Mouse (Mus musculus): ENCODE data around the gene Kcnmb4.

The Kcnmb4 gene

GRCm38 (mm10) chr10:116452771-116453170 is 20.9 kb downstream of the Kcnmb4 start:
- no peak for DNase-seq (ENCODE audit: low read depth, low spot score)

- DNase-seq (ENCODE audit: low read depth, low spot score): no peak
Observed at GRCm38 (mm10) chr10:116450621-116451020, 23.1 kb downstream of the Kcnmb4 start.

GRCm38 (mm10) chr10:116448166-116448565 is 25.5 kb downstream of the Kcnmb4 start:
- no peak for DNase-seq (ENCODE audit: low read depth, low spot score)

DNA sequence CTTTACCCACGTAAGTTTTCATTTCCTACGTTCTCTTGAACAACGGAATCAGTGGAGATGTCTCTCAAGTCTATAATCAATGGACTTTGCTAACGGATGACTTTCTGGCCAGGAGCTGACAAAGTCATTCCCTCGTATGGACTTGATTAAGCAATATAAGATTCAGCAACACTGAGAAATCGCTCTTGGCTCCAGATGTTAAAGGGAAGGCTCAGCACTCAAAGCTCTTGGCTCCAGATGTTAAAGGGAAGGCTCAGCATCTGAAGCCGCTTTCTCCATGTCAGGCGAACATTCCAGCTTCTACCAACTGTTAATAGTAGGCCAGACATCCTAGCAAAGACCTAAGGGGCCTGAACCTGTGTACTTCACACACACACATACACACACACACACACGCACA is 26.5 kb downstream of the Kcnmb4 start:
- DNase-seq (ENCODE audit: low read depth, low spot score): no peak

DNA sequence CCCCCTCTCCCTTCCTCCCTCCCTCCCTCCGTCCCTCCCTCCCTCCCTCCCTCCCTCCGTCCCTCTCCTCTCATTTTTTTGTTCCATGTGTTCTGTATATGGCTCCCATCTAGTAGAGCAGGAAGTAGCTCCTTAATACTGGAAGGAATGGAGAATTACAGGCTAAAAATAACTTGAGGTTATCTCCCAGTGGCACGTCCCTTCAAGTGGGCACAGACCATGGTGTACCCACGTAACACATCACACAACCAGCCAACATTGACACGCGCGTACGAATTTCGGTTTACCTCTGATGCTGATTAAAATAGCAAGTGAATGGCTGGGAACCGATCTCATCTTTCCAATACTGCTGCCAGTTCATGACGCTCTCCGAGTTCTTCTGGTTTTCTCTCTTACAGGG is 27.6 kb downstream of the Kcnmb4 start:
- no peak for DNase-seq (ENCODE audit: low read depth, low spot score)

GRCm38 (mm10) chr10:116444826-116445225 is 28.9 kb downstream of the Kcnmb4 start:
- no peak for DNase-seq (ENCODE audit: low read depth, low spot score)

DNA sequence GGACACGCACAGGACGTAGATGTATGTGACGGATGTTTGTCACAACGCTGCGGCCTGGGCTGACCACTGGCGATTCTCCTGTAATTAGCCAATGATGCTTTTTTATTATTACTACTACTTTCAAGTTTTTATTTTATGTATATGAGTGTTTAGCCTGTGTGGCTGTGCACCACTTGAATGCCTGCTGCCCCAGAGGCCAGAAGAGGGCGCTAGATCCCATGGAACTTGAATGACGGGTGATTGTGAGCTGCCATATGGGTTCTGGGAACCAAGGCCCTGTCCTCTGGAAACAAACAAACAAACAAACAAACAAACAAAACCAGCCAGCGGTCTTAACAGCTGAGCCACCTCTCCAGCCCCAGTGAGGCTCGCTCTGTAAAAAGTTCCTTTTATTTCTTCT is 29.3 kb downstream of the Kcnmb4 start:
- DNase-seq (ENCODE audit: low read depth, low spot score): no peak

DNA sequence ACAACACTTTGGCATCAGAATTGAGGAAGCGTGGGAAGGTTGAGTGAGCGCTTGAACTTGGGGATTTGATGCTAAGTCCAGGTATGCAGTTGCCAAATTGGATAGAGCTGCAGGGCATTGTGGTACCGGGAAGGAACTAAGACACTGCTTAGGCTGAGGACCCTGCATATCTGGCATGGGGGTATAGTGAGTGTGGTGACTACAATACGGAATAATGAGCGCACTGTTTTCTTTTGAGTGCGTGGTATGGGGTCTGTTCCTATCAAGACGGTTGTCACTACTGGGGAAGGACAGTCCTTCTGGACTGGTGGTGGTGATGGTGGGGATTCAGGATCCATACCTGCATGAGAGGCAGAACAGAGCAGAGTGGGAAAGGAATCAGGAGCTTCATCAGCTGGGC is 32.7 kb downstream of the Kcnmb4 start:
- DNase-seq (ENCODE audit: low read depth, low spot score): no peak

DNA sequence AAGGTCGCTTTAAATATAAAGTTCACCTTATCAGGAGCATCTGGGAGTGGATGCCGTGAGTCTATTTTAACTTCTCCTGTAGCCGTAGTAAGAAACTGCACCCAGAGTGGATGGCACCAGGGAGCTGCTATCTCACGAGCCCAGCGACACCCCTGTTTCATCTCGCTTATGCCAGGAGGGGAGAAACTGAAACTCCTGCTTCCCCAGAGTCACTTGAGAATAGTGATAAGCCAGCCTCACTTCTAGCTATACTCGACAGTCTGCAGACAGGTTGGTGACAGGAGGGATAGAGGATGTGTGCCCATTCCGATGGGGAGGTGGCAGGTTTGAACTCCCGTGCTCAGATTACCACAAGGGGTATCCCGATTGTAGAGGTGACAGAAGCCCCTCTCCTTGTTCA is 33.6 kb downstream of the Kcnmb4 start:
- DNase-seq (ENCODE audit: low read depth, low spot score): no peak

- peak; percentile 57 for DNase-seq (ENCODE audit: low read depth, low spot score)
Observed at GRCm38 (mm10) chr10:116435455-116435854, 38.2 kb downstream of the Kcnmb4 start.

DNA sequence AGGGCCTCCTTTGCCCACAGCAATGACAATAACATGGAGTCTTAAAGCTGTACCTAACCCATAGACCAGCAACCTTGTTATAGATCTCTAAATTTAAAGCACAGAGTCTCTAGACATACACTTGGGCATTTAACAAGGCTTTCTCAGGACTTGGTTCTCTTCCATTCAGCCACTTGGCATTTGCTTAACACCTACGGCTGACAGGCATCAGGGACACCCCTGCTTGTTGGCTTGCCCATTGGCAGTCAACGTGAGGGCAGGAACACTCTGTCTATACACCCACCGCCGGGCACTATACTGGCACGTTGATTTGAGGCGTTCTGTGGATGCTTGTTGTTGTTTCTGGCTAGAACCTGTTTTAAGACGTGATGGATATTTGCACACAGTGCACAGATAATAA is 41.3 kb downstream of the Kcnmb4 start:
- DNase-seq (ENCODE audit: low read depth, low spot score): no peak

DNA sequence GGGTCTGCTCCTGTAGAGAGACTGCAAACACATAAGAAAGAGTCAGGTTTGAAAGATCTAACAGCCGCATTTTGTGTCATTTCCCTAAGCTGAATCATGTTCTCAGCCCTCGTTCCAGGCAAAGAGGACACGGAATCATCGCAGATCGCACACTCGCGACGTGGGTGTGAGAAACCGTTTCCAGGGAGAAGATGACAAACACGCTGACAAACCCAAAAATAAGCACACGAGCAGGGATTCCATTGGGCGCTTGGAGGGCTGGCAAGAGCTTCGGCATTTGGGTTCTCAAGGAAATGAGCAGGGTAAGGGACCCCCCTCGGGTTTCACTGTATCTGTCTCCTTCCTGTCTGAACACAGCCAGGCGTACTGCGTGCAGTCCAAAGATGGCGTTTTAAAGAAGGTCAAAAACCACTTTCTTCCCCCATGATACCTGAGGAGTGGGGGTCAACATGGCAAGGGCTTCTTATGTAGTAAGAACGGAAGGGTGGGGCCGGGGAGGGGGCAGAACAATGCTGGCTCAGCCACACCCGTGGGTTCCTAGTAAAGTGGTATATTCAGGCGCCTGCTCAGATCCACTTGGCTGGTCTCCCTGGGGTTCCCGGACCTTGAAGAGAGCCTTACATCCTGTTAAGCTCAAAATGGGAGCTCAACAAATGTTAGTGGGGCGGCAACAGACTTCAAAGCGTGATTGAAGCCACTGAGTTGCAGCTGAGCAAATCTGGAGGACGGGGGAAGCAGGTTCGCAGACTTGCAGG is 45.5 kb downstream of the Kcnmb4 start:
- peak; percentile 90 for DNase-seq (ENCODE audit: low read depth, low spot score)

- no peak for DNase-seq (ENCODE audit: low read depth, low spot score)
Observed at GRCm38 (mm10) chr10:116426176-116426575, 47.5 kb downstream of the Kcnmb4 start.

- no peak for DNase-seq (ENCODE audit: low read depth, low spot score)
Observed at GRCm38 (mm10) chr10:116424921-116425320, 48.8 kb downstream of the Kcnmb4 start.

- DNase-seq (ENCODE audit: low read depth, low spot score): no peak
Observed at GRCm38 (mm10) chr10:116422551-116422950, 51.1 kb downstream of the Kcnmb4 start.

GRCm38 (mm10) chr10:116420976-116421375 is 52.7 kb downstream of the Kcnmb4 start:
- no peak for DNase-seq (ENCODE audit: low read depth, low spot score)

GRCm38 (mm10) chr10:116418121-116418726 is 55.5 kb downstream of the Kcnmb4 start:
- no peak for DNase-seq (ENCODE audit: low read depth, low spot score)

- no peak for DNase-seq (ENCODE audit: low read depth, low spot score)
Observed at GRCm38 (mm10) chr10:116416726-116417125, 57.0 kb downstream of the Kcnmb4 start.

- DNase-seq (ENCODE audit: low read depth, low spot score): no peak
Observed at GRCm38 (mm10) chr10:116416142-116416541, 57.5 kb downstream of the Kcnmb4 start.

DNA sequence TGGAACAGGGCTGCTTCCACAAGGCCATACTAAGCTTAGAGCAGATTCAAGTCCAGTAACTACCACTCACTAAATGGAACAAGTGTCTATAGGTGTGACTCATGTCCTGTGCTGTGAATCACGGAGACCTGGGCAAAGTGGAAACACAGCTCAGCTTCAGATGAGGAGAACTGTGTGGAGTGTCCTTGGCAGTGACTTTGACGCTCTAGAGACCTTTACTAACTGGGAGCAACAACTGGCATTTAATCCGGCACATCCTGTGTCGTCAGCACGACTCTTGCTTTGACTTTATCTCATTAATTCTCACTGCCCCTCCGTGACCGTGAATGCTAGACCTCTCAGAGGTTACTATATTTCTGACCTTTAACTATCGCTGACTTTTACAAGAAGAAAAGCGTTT is 62.9 kb downstream of the Kcnmb4 start:
- no peak for DNase-seq (ENCODE audit: low read depth, low spot score)

DNA sequence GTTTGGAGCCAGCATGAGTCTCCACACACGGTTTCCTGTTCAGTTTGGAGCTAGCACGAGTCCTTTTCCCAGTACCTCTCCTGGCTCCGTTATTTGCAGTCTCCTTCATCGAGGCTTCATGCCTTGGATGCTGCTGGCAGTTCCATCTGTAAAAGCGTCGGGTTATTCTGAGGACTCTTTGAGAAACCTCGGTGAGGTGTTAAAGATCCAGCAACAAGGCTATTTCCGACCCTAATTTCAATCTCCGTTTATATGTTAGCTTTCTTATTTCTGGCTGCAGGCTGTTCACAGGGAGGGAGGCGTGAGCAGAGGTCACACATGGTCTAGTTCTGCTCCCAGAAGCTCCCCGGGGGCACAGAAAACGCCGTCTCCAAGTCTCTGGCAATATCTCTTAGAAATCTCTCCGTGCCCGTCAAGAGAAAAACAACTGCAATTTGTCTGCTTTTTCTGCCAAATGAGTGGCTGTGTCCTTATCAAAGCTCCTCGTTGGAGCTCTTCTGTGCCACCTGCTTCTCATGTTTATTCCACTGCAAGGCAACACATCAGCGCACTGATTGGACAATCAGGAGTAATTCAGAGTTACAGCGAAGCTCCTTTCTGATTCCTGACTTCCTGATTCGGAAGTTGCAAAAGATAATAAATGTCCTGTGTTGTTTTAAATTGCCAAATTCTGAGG is 65.9 kb downstream of the Kcnmb4 start:
- peak; percentile 48 for DNase-seq (ENCODE audit: low read depth, low spot score)

DNA sequence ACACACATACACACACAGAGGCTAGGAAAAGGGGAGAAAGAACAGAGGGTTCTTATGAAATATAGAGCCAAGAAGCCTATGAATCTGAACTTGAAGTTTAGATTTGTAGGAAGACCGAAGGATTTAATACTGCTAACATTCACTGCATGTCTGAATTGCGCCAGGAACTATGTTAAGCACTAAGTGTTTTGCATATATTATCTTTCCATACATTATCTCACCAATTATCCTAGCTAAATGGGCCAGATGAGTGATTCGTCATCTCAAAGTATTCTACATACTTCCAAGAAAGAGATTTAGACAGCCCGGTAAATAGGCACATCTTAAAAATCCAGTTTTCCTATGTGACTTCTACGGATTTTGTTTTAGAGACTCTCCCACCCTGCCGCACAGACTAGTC is 68.7 kb downstream of the Kcnmb4 start:
- DNase-seq (ENCODE audit: low read depth, low spot score): peak; percentile 71

GRCm38 (mm10) chr10:116403679-116404078 is 70.0 kb downstream of the Kcnmb4 start:
- peak; percentile 85 for DNase-seq (ENCODE audit: low read depth, low spot score)
